Mouse (Mus musculus): ENCODE data around the gene Fbxl21. TPM values are rescaled to one million over a fixed set of nuclear protein-coding genes. Genes with fewer than 3 reads are reported as not detected.

The Fbxl21 gene
- polyA plus RNA-seq, 1 experiment from 2014 or later, result 1.5 TPM

GRCm38 (mm10) chr13:56513595-56513994, 8.7 kb upstream of the Fbxl21 start:
- Histone ChIP-seq H3K27me3 (ENCODE audit: control insufficient read depth, insufficient read depth, low read length) (no peaks in the 10 kb centered on the region), H3K27ac (replicated peaks in 1 of 2; ENCODE audit: control insufficient read depth in 1 of 2, insufficient read depth in 1 of 2, low read depth in 2 of 2, low read length in 2 of 2) (no peak overlapping the region), H3K4me3 (ENCODE audit: control insufficient read depth in 1 of 2, insufficient read depth in 1 of 2, low read depth in 1 of 2, low read length in 2 of 2) (no peak overlapping the region), H3K36me3 (ENCODE audit: control insufficient read depth, insufficient read depth, low read length) (no peaks in the 10 kb centered on the region), H3K4me1 (ENCODE audit: control insufficient read depth in 2 of 2, insufficient read depth in 2 of 2, low read length in 2 of 2) (no peaks in the 10 kb centered on the region), H3K9me3 (ENCODE audit: control insufficient read depth, low read length) (no peaks in the 10 kb centered on the region), H3K9ac (ENCODE audit: low read length) (no peak overlapping the region), H3K4me2 (ENCODE audit: low read length) (no peak overlapping the region)
- ATAC-seq (ENCODE audit: insufficient number of reproducible peaks, insufficient read depth, low FRiP score, low read depth), result no peak

GRCm38 (mm10) chr13:56516311-56516710, 6.0 kb upstream of the Fbxl21 start:
- WGBS, result 63% methylated on average over 4 of the region's 4 CpGs
- Histone ChIP-seq H3K9me3 (ENCODE audit: control insufficient read depth, low read length) (no peaks in the 10 kb centered on the region), H3K36me3 (ENCODE audit: control insufficient read depth, insufficient read depth, low read length) (no peaks in the 10 kb centered on the region), H3K4me1 (ENCODE audit: control insufficient read depth in 2 of 2, insufficient read depth in 2 of 2, low read length in 2 of 2) (no peaks in the 10 kb centered on the region), H3K4me3 (ENCODE audit: control insufficient read depth in 1 of 2, insufficient read depth in 1 of 2, low read depth in 1 of 2, low read length in 2 of 2) (no peak overlapping the region), H3K27ac (replicated peaks in 1 of 2; ENCODE audit: control insufficient read depth in 1 of 2, insufficient read depth in 1 of 2, low read depth in 2 of 2, low read length in 2 of 2) (no peak overlapping the region), H3K9ac (ENCODE audit: low read length) (no peak overlapping the region), H3K4me2 (ENCODE audit: low read length) (no peak overlapping the region), H3K27me3 (ENCODE audit: control insufficient read depth, insufficient read depth, low read length) (no peaks in the 10 kb centered on the region)
- no peak for ATAC-seq (ENCODE audit: insufficient number of reproducible peaks, insufficient read depth, low FRiP score, low read depth)

GRCm38 (mm10) chr13:56516816-56517215, 5.5 kb upstream of the Fbxl21 start:
- Histone ChIP-seq H3K4me1 (ENCODE audit: control insufficient read depth in 2 of 2, insufficient read depth in 2 of 2, low read length in 2 of 2) (no peaks in the 10 kb centered on the region), H3K4me2 (ENCODE audit: low read length) (no peak overlapping the region), H3K27me3 (ENCODE audit: control insufficient read depth, insufficient read depth, low read length) (no peaks in the 10 kb centered on the region), H3K27ac (replicated peaks in 1 of 2; ENCODE audit: control insufficient read depth in 1 of 2, insufficient read depth in 1 of 2, low read depth in 2 of 2, low read length in 2 of 2) (no peak overlapping the region), H3K9ac (ENCODE audit: low read length) (no peak overlapping the region), H3K4me3 (ENCODE audit: control insufficient read depth in 1 of 2, insufficient read depth in 1 of 2, low read depth in 1 of 2, low read length in 2 of 2) (no peak overlapping the region), H3K9me3 (ENCODE audit: control insufficient read depth, low read length) (no peaks in the 10 kb centered on the region), H3K36me3 (ENCODE audit: control insufficient read depth, insufficient read depth, low read length) (no peaks in the 10 kb centered on the region)
- WGBS, result 66% methylated on average over 7 of the region's 7 CpGs
- ATAC-seq (ENCODE audit: insufficient number of reproducible peaks, insufficient read depth, low FRiP score, low read depth), result no peak

- peak overlapping the region; percentile 99 for H3K4me2 ChIP-seq (ENCODE audit: low read length)
- ATAC-seq (ENCODE audit: insufficient number of reproducible peaks, insufficient read depth, low FRiP score, low read depth), result no peak
- H3K9me3 ChIP-seq (ENCODE audit: control insufficient read depth, low read length), result no peaks in the 10 kb centered on the region
- H3K36me3 ChIP-seq (ENCODE audit: control insufficient read depth, insufficient read depth, low read length), result no peaks in the 10 kb centered on the region
- H3K27me3 ChIP-seq (ENCODE audit: control insufficient read depth, insufficient read depth, low read length), result no peaks in the 10 kb centered on the region
- peak overlapping the region; percentile 61 to 69 for H3K4me3 ChIP-seq (ENCODE audit: control insufficient read depth in 1 of 2, insufficient read depth in 1 of 2, low read depth in 1 of 2, low read length in 2 of 2)
- 8% methylated on average over 8 of the region's 8 CpGs for WGBS
- H3K27ac ChIP-seq (replicated peaks in 1 of 2; ENCODE audit: control insufficient read depth in 1 of 2, insufficient read depth in 1 of 2, low read depth in 2 of 2, low read length in 2 of 2), result 0 out of 4 replicates have a peak overlapping the region, but pooled peaks of 1 of the 2 experiments have one; percentile 1
- H3K9ac ChIP-seq (ENCODE audit: low read length), result peak overlapping the region; percentile 78
- H3K4me1 ChIP-seq (ENCODE audit: control insufficient read depth in 2 of 2, insufficient read depth in 2 of 2, low read length in 2 of 2), result no peaks in the 10 kb centered on the region
Measured at GRCm38 (mm10) chr13:56522821-56523167, 522 bp downstream of the Fbxl21 start.

- ATAC-seq (ENCODE audit: insufficient number of reproducible peaks, insufficient read depth, low FRiP score, low read depth), result no peak
Measured at GRCm38 (mm10) chr13:56526871-56527270, 4.6 kb downstream of the Fbxl21 start.

GRCm38 (mm10) chr13:56527846-56528245, 5.6 kb downstream of the Fbxl21 start:
- H3K4me3 ChIP-seq (ENCODE audit: control insufficient read depth in 1 of 2, insufficient read depth in 1 of 2, low read depth in 1 of 2, low read length in 2 of 2), result no peak overlapping the region
- H3K9ac ChIP-seq (ENCODE audit: low read length), result no peak overlapping the region
- no peaks in the 10 kb centered on the region for H3K27me3 ChIP-seq (ENCODE audit: control insufficient read depth, insufficient read depth, low read length)
- no peak for ATAC-seq (ENCODE audit: insufficient number of reproducible peaks, insufficient read depth, low FRiP score, low read depth)
- no peaks in the 10 kb centered on the region for H3K4me1 ChIP-seq (ENCODE audit: control insufficient read depth in 2 of 2, insufficient read depth in 2 of 2, low read length in 2 of 2)
- no peaks in the 10 kb centered on the region for H3K36me3 ChIP-seq (ENCODE audit: control insufficient read depth, insufficient read depth, low read length)
- no peak overlapping the region for H3K27ac ChIP-seq (replicated peaks in 1 of 2; ENCODE audit: control insufficient read depth in 1 of 2, insufficient read depth in 1 of 2, low read depth in 2 of 2, low read length in 2 of 2)
- WGBS, result 84% methylated on average over 7 of the region's 7 CpGs
- no peaks in the 10 kb centered on the region for H3K9me3 ChIP-seq (ENCODE audit: control insufficient read depth, low read length)
- no peak overlapping the region for H3K4me2 ChIP-seq (ENCODE audit: low read length)

More at GRCm38 (mm10) chr13:56526871-56527270, 4.6 kb downstream of the Fbxl21 start:
- H3K9me3 ChIP-seq (ENCODE audit: control insufficient read depth, low read length), result no peaks in the 10 kb centered on the region
- no peaks in the 10 kb centered on the region for H3K27me3 ChIP-seq (ENCODE audit: control insufficient read depth, insufficient read depth, low read length)
- no peak overlapping the region for H3K9ac ChIP-seq (ENCODE audit: low read length)
- 78% methylated on average over 12 of the region's 12 CpGs for WGBS
- no peaks in the 10 kb centered on the region for H3K36me3 ChIP-seq (ENCODE audit: control insufficient read depth, insufficient read depth, low read length)
- H3K27ac ChIP-seq (replicated peaks in 1 of 2; ENCODE audit: control insufficient read depth in 1 of 2, insufficient read depth in 1 of 2, low read depth in 2 of 2, low read length in 2 of 2), result no peak overlapping the region
- H3K4me2 ChIP-seq (ENCODE audit: low read length), result no peak overlapping the region
- no peak overlapping the region for H3K4me3 ChIP-seq (ENCODE audit: control insufficient read depth in 1 of 2, insufficient read depth in 1 of 2, low read depth in 1 of 2, low read length in 2 of 2)
- no peaks in the 10 kb centered on the region for H3K4me1 ChIP-seq (ENCODE audit: control insufficient read depth in 2 of 2, insufficient read depth in 2 of 2, low read length in 2 of 2)

GRCm38 (mm10) chr13:56528281-56528680, 6.0 kb downstream of the Fbxl21 start:
- no peak overlapping the region for H3K9ac ChIP-seq (ENCODE audit: low read length)
- no peaks in the 10 kb centered on the region for H3K4me1 ChIP-seq (ENCODE audit: control insufficient read depth in 2 of 2, insufficient read depth in 2 of 2, low read length in 2 of 2)
- H3K36me3 ChIP-seq (ENCODE audit: control insufficient read depth, insufficient read depth, low read length), result no peaks in the 10 kb centered on the region
- no peak for ATAC-seq (ENCODE audit: insufficient number of reproducible peaks, insufficient read depth, low FRiP score, low read depth)
- H3K27ac ChIP-seq (replicated peaks in 1 of 2; ENCODE audit: control insufficient read depth in 1 of 2, insufficient read depth in 1 of 2, low read depth in 2 of 2, low read length in 2 of 2), result no peak overlapping the region
- H3K27me3 ChIP-seq (ENCODE audit: control insufficient read depth, insufficient read depth, low read length), result no peaks in the 10 kb centered on the region
- H3K4me2 ChIP-seq (ENCODE audit: low read length), result no peak overlapping the region
- no peaks in the 10 kb centered on the region for H3K9me3 ChIP-seq (ENCODE audit: control insufficient read depth, low read length)
- no peak overlapping the region for H3K4me3 ChIP-seq (ENCODE audit: control insufficient read depth in 1 of 2, insufficient read depth in 1 of 2, low read depth in 1 of 2, low read length in 2 of 2)
- 83% methylated on average over 11 of the region's 11 CpGs for WGBS

- no peaks in the 10 kb centered on the region for H3K36me3 ChIP-seq (ENCODE audit: control insufficient read depth, insufficient read depth, low read length)
- no peaks in the 10 kb centered on the region for H3K27me3 ChIP-seq (ENCODE audit: control insufficient read depth, insufficient read depth, low read length)
- H3K27ac ChIP-seq (replicated peaks in 1 of 2; ENCODE audit: control insufficient read depth in 1 of 2, insufficient read depth in 1 of 2, low read depth in 2 of 2, low read length in 2 of 2), result no peak overlapping the region
- WGBS, result 59% methylated on average over 4 of the region's 4 CpGs
- ATAC-seq (ENCODE audit: insufficient number of reproducible peaks, insufficient read depth, low FRiP score, low read depth), result no peak
- H3K9ac ChIP-seq (ENCODE audit: low read length), result no peak overlapping the region
- no peak overlapping the region for H3K4me2 ChIP-seq (ENCODE audit: low read length)
- H3K9me3 ChIP-seq (ENCODE audit: control insufficient read depth, low read length), result peaks cover 3% of the 10 kb centered on the region; the same call in 1 of the 2 replicates
- no peaks in the 10 kb centered on the region for H3K4me1 ChIP-seq (ENCODE audit: control insufficient read depth in 2 of 2, insufficient read depth in 2 of 2, low read length in 2 of 2)
- no peak overlapping the region for H3K4me3 ChIP-seq (ENCODE audit: control insufficient read depth in 1 of 2, insufficient read depth in 1 of 2, low read depth in 1 of 2, low read length in 2 of 2)
Measured at GRCm38 (mm10) chr13:56529031-56529430, 6.8 kb downstream of the Fbxl21 start.
